Mouse (Mus musculus) left cerebral cortex, adult 9 months (tissue): ENCODE results near the gene Srpk2.
A peak's percentile ranks its signal among the peaks of the same experiment; 100 is the strongest.
"Not testable (repeated sequence)": the region's sequence is repeated elsewhere in the genome, so short reads cannot be mapped to it uniquely, and the experiment has no call there.

Experiments used
- DNase-seq, 2 experiments: peaks; one replicate each; pipeline ENCODE4 v3.0.0; 2022; ENCODE audit warnings: low spot score in 2 of 2

The Srpk2 gene

GRCm38 (mm10) chr5:23615586-23616269 is 68.7 kb downstream of the Srpk2 start:
- no peak for DNase-seq

- DNase-seq: no peak
Measured at GRCm38 (mm10) chr5:23612856-23613255, 71.6 kb downstream of the Srpk2 start.

- no peak for DNase-seq
Measured at GRCm38 (mm10) chr5:23604036-23604705, 80.2 kb downstream of the Srpk2 start.

GRCm38 (mm10) chr5:23599750-23600537 is 84.5 kb downstream of the Srpk2 start:
- no peak for DNase-seq

- no peak for DNase-seq
Measured at GRCm38 (mm10) chr5:23599171-23599570, 85.2 kb downstream of the Srpk2 start.

- DNase-seq: peak in 1 of 2 experiments; percentile 32
Measured at GRCm38 (mm10) chr5:23598491-23598890, 85.9 kb downstream of the Srpk2 start.

- no peak for DNase-seq
Measured at GRCm38 (mm10) chr5:23597999-23598398, 86.4 kb downstream of the Srpk2 start.

GRCm38 (mm10) chr5:23597260-23597864 is 87.1 kb downstream of the Srpk2 start:
- DNase-seq: no peak

GRCm38 (mm10) chr5:23596326-23596965 is 88.0 kb downstream of the Srpk2 start:
- DNase-seq: no peak

GRCm38 (mm10) chr5:23590298-23590697 is 94.1 kb downstream of the Srpk2 start:
- DNase-seq: not testable (repeated sequence)

GRCm38 (mm10) chr5:23587614-23588013 is 96.8 kb downstream of the Srpk2 start:
- no peak for DNase-seq

GRCm38 (mm10) chr5:23586531-23587453 is 97.6 kb downstream of the Srpk2 start:
- no peak for DNase-seq

GRCm38 (mm10) chr5:23581484-23582060 is 102.8 kb downstream of the Srpk2 start:
- DNase-seq: no peak

- no peak for DNase-seq
Measured at GRCm38 (mm10) chr5:23579120-23579880, 105.1 kb downstream of the Srpk2 start.

GRCm38 (mm10) chr5:23578322-23578957 is 106.0 kb downstream of the Srpk2 start:
- DNase-seq: no peak

- no peak for DNase-seq
Measured at GRCm38 (mm10) chr5:23577847-23578246, 106.6 kb downstream of the Srpk2 start.

GRCm38 (mm10) chr5:23576336-23577094 is 107.9 kb downstream of the Srpk2 start:
- no peak for DNase-seq

GRCm38 (mm10) chr5:23573942-23574341 is 110.5 kb downstream of the Srpk2 start:
- DNase-seq: no peak
